Mouse (Mus musculus): ENCODE measurements around the gene Fuz. TPM values are rescaled to one million over a fixed set of nuclear protein-coding genes. Genes with fewer than 3 reads are reported as not detected.

Fuz gene
- polyA plus RNA-seq (2017; shearing (Covaris generic)), result 10 to 100 TPM in 1 of 2 experiments, 1 to 10 TPM in 1; 7.3 to 19.3 TPM

DNA sequence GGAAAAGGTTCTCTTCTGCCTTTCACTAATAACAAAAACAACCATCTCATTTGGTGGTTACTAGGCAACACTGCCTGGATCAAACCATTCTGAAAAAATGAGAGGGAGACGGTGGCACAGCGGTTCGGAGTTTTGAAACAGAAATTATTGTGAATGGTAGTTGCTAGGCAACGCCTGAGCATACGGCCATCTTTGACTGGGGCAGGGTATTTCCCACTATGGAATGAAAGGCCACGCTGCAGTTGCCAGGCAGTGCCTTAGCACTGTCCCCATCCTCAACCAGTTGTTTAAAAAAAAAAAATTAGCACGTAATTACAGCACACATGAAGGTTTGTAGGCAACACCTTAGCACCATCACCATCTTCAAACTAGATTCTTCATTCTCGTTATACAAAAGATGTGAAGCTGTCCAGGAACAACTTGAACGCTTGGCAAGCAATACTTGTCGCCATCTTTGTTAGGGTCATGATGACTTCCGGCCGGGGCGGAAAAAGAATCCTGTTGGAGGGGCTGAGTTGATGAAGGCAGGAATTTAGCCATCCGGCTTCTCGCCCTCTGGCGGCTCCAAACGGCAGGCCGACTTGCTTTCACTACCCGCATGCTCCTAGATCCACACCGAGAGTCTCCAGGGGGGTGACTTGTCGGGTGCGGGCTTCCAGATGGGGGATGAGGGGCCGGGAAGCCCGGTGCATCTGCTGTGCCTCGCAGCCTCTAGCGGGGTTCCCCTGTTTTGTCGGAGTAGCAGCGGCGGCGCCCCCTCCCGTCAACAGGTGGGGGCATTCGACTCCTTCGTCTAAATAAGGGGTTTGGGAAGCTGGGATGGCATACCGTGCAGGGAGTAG, at the start of gene Fuz:
Gene Fuz, plus strand, starts transcription at position 487 of the 842 bp plus-strand sequence.
- ATAC-seq, result peak; percentile 82

GRCm38 (mm10) chr7:44846804-44847203, 49.1 kb upstream of the Fuz start:
- ATAC-seq, result no peak

DNA sequence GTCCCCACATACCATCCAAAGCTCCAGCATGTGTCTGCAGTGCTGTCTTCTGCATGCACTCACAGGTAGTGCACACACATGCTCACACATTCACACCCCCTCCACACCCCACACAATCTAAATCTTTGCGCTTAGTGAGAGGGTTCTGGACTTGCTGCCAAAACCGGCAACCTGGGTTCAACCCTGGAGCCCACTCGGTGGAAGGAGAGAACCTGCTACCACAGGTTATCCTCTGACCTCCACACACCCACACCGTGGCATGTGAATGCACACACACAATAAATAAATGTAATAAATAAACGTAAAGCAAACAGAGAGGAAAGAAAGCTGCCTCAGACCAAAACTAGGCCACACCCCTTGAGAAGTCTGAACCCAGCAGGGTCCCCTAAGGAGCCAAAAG, 48.1 kb upstream of the Fuz start:
- no peak for ATAC-seq

GRCm38 (mm10) chr7:44848561-44849415, 47.1 kb upstream of the Fuz start, which contains the start of the genes Akt1s1 and Tbc1d17:
Gene Akt1s1, plus strand, starts transcription at chr7:44848991.
Gene Tbc1d17, minus strand, starts transcription at chr7:44849079.
- peak; percentile 82 for ATAC-seq

- peak; percentile 42 for ATAC-seq
These were observed 46.3 kb upstream of the Fuz start for GRCm38 (mm10) chr7:44849416-44850111.

DNA sequence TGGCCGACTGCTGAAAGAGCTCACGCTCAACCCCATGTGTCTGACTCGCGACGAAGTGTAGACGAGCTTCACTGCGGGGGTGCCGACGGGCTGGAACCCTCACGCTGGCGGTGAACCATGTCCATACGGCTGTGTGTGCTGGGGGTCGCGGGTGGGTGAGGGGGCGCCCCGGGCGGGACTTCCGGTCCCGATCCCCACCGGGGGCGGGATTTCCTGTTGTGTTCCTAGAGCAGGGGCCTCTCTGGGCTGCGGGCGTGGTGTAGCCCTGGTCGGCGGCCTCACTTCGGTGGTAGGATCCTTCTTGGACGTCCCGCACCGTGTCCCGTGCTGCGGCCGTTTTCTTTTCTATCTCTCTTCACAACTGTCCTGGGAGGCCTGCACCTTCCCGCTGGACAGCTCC, 45.7 kb upstream of the Fuz start:
- no peak for ATAC-seq

DNA sequence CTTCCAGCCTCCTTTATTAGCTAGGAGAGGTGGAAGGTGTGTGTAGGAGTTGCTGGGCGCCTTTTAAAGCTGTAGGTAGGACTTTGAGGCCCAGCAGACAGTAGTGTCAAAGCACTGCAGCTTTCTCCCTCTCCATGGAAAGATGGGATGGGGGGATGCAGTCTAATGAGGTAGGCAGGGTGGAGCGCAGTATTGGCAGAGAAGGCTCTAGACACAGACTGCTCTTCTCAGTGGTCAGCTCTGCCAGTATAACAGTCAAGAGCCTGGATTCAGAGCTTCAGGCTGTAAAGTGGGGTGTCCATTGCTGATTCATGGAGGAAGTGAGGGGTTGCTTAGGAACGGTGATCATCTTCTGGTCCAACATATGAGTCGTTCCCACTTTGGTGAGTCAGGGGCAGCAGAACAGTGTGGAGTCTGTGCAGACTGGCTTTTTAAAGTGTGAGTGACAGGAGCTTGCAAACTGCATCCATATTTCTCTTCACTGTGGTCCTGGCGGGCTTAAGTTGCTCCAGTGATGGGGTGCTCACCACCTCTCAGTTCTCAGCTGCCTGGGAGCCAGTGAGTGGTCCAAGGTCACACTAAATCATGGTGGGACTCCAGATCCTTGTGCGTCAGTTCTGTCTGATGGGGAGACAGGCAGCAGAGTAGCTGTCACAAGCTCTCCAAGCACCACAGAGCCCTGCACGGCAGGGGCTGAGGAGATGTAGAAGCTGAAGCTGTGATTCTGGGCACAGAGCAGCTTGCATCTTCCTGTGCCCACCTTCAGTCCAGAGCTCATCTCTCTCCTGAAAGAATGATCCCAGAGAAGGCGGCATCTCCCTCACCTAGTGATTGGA, 44.9 kb upstream of the Fuz start:
- ATAC-seq, result no peak

DNA sequence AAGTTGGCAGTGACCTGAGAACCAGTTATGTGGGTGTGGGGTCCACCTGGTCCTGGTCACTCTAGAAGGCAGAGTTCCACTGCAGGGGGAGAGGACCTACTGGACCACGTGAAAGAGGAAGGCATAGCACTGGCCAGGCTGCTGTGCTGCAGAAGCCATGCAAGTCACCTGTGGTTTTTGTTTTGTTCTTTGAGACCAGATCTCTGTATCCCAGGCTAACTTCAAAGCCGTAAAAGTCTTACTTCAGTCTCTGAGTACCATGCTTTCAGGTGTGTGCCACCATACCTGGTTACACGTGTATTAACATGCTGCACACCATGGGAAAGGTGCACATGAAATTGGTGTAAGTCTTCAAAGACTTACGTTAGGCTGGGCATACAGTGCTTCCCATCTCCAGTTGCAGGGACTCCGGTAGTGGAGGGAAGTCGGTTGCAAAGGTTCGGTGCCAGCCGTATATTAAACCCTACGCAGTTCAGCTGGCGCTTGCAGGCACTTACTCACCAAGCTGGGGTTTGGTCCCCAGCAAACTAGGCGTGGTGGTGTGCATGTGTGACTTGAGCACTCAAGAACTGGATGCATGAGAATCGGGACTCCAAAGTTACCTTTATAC, 44.1 kb upstream of the Fuz start:
- no peak for ATAC-seq

DNA sequence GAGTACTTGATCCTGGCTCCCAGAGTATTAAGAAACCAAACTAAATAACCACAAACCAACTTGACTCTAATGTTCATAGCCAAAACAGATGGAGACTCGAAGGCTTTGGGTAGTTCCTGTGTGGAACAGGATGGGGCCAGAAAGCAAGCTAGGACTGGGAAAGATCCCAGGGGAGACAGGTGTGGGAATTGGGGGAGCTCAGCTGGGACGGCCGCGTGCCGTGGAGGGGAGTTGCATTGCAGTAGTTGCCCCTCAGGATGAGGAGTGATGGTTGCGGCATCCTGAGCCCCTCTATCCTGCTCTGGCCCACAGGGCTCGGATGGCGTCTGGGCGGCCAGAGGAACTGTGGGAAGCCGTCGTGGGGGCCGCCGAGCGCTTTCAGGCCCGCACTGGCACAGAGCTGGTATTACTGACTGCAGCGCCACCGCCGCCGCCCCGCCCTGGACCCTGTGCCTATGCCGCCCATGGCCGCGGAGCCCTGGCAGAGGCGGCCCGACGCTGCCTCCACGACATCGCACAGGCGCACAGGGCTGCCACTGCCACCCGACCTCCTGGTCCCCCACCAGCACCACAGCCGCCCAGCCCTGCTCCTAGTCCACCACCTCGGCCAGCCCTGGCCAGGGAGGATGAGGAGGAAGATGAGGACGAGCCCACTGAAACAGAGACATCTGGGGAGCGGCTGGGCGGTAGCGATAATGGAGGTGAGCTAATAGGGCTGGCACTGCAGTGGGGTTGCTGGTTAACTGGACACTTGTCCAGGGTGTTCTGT, 43.4 kb upstream of the Fuz start:
- ATAC-seq, result no peak

GRCm38 (mm10) chr7:44853065-44853464, 42.8 kb upstream of the Fuz start:
- no peak for ATAC-seq

GRCm38 (mm10) chr7:44853596-44854355, 42.1 kb upstream of the Fuz start:
- ATAC-seq, result peak; percentile 5

GRCm38 (mm10) chr7:44854356-44855031, 41.4 kb upstream of the Fuz start:
- peak; percentile 57 for ATAC-seq

GRCm38 (mm10) chr7:44855036-44855435, 40.8 kb upstream of the Fuz start:
- no peak for ATAC-seq

DNA sequence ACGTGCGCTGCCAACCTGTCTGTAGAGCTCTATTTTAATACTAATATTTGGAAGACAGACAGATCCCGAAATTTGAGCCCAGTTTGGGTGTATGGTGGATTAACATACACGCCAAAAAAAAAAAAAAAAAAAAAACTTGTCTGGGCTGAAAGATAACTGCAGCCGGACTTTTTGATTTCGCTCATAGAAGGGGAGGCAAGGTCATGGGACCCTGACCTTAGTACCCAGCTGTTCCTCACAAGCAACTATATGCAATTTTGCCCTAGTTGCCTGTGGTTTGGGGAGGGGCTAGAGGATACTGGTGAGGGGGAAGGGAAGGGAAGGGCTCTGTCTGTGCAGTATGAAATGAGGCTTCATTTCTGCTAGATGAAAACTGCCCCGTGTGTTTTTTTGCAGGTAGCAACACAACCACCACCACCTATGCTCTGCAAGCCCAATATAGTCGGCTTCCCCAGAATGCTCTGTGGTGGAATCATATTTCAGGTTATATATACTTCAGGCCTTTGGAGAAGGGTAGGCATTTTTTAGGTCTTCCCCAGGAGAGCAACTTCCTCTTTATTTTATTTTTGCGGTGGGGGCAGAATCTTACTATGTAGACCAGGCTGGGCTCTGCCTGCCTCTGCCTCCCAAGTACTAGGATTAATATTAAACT, 39.5 kb upstream of the Fuz start:
- no peak for ATAC-seq

- peak; percentile 47 for ATAC-seq
These were observed 38.8 kb upstream of the Fuz start, which contains the start of gene Pnkp for GRCm38 (mm10) chr7:44857042-44857552. Gene Pnkp, plus strand, starts transcription at chr7:44857139.

DNA sequence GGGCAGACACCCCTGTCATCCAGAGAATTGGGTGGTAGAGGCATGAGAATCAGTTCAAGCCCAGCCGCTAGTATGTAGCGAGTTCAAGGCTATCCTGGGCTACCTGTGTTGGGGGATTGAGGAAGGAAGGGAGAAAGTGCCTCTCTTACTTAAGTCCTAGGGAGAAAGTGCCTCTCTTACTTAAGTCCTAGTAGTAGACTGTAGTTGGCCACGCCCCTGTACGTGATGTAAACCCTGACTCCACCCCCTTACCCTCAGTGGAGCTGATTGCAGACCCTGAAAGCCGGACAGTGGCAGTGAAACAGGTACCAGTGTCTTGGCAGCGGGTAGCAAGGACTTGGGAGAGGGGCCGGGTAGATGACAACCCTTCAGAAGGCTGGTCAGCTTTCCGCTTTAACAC, 38.0 kb upstream of the Fuz start:
- no peak for ATAC-seq

DNA sequence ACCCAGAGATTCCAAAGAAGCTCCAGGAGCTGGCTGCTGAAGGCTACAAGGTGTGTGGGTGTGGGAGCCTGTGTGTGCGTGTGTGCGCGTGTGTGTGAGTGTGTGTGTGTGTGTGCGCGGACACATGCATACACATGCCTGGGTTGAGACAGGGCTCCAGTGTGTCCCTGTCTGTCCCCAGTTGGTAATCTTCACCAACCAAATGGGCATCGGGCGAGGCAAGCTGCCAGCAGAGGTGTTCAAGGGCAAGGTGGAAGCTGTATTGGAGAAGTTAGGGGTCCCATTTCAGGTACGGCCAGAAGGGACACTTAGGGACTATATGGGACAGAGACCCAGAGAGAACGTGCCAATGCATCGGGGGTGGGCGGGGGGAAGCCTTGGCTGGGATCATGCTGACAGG, 36.0 kb upstream of the Fuz start:
- ATAC-seq, result no peak

All from activated CD4-positive, CD25-positive, alpha-beta regulatory T cell, adult 4 months (primary cell).